Mouse (Mus musculus) kidney, postnatal 36 days (tissue): Measurements from ENCODE around the gene Cbx6.

ENCODE experiments used
- DNase-seq, 2 experiments: peaks; one replicate each; pipeline ENCODE4 v3.0.0; 2021 to 2022; ENCODE audit warnings: mixed read lengths in 2 of 2

Gene Cbx6

GRCm38 (mm10) chr15:79802304-79802703 lies 32.2 kb downstream of the Cbx6 start:
- DNase-seq, result no peak

DNA sequence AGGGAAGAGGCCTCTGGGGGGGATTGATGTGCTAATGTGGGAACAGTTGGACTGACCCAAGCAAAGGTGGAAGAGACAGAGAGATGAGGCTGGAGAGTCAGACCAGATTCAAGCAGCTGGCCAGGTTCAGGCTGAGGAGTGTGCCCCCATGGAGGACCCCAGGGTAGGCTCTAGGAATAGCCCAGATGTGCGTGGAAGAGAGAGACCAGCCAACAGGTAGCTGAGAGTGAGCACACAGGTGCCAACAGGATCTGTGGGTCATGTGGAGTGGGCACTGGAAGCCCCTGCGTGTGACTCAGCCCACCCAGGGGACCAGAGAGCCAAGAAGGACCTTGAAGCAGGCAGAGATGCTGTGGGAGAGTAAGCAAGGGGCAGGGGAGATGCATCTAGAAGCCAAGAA lies 32.8 kb downstream of the Cbx6 start:
- DNase-seq, result no peak

- no peak for DNase-seq
Observed at GRCm38 (mm10) chr15:79800701-79801100, 33.8 kb downstream of the Cbx6 start.

DNA sequence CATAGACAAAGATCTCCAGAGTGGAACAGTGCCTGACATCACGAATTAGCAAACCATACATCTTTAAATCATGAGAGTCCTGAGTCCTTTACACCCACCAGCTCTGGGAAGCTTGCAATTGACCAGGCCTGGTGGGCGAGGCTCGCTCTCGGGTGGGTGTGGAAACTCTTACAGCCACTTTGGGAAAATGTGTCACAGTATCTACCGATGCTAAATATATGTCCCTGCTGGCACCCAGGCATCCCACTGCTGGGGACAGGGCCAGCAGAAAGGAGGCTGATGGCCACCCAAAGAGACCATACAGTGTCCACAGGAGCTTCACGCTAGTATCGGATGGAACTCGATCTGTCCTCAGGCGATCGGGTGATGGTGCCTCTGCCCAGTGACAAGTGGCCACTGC lies 35.9 kb downstream of the Cbx6 start:
- DNase-seq, result no peak

- DNase-seq, result no peak
Observed at GRCm38 (mm10) chr15:79797680-79798079, 36.8 kb downstream of the Cbx6 start.

GRCm38 (mm10) chr15:79797096-79797495 lies 37.4 kb downstream of the Cbx6 start:
- no peak for DNase-seq

DNA sequence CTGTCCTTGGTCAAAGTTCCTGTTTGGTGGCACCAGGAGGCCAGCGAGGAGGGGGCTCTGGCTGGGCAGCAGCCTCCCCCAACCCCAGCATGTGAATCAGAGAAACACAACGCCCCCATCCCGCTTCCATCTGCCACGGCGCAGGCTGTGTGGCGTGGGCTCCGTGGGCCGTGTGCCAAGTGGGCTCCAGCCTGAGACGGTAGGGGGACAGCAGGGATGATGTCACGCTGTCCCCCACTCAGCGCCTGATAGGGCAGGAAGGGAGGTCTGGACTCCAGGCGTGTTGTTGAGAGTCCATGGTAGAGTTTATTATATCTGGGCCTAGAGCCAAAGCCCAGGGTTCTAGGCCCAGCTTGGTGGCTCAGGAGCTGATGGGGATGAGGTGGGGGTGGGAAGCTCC lies 38.2 kb downstream of the Cbx6 start:
- no peak for DNase-seq

DNA sequence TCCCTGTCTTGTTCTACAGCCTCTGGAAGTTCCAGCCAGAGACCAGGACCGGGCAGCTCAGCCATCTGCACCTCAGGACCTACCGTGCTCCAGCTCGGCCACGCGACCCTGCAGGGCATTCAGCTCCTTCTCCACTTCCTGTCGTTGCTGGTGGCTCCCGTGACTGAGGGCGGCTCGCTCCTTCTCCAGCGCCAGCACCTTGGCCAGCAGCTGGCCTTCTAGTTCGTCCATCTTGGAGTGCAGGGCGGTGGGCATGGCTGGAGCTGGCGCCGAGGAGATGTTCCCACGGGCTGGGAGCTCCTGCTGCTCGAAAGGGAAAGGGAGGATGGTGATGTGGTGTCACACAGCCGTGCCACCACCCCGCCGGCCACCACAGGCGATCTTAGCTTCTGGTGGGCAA lies 40.3 kb downstream of the Cbx6 start:
- DNase-seq, result no peak

GRCm38 (mm10) chr15:79793076-79793475 lies 41.4 kb downstream of the Cbx6 start:
- no peak for DNase-seq

GRCm38 (mm10) chr15:79792455-79792854 lies 42.0 kb downstream of the Cbx6 start:
- no peak for DNase-seq

- peak; percentile 46 to 84 for DNase-seq
Observed at GRCm38 (mm10) chr15:79791502-79791901, 43.0 kb downstream of the Cbx6 start.

GRCm38 (mm10) chr15:79790905-79791304 lies 43.6 kb downstream of the Cbx6 start:
- no peak for DNase-seq

DNA sequence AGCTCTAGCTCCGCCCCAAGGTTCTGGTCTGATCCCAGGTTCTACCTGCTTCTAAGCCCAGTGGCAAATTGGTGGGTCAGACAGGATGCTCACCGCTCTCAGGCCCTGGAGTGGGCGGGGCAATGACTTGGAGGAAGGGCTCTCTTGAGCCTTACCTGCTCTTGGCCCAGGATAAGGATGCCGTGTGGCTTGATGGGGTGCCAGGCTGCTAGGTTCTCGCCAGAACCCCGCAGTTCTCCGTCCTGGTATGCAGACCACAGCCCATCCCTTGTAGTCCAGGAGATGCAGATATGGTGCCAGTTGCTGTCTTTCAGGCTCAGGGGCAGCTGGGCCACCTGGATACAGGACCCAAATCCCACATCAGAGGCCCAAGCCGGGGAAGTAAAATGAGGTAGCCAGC lies 44.4 kb downstream of the Cbx6 start:
- no peak for DNase-seq

DNA sequence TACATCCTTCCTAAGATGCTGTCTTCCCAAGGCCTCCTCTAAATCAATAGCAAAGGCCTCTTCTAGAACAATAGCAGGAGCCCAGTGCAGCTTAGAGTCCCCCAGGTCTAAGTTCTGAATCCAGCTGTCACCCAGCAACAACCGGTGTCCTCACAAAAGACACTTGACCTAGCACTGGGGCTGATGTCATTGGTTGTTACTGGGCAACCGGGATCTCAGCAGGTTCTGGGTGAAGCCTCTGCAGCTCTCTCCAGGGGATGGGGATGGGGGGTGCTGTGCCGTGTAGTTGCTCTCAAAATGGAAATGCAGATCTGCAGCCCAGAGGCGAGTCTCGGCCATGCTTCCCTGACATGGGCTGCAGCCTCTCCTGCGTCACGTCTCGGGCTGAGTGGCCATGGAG lies 46.7 kb downstream of the Cbx6 start:
- DNase-seq, result no peak

- DNase-seq, result no peak
Observed at GRCm38 (mm10) chr15:79785056-79785455, 49.4 kb downstream of the Cbx6 start.

- DNase-seq, result no peak
Observed at GRCm38 (mm10) chr15:79777749-79778148, 56.7 kb downstream of the Cbx6 start, which contains the start of gene Dnal4. Gene Dnal4 (minus strand): TSS chr15:79777849.

DNA sequence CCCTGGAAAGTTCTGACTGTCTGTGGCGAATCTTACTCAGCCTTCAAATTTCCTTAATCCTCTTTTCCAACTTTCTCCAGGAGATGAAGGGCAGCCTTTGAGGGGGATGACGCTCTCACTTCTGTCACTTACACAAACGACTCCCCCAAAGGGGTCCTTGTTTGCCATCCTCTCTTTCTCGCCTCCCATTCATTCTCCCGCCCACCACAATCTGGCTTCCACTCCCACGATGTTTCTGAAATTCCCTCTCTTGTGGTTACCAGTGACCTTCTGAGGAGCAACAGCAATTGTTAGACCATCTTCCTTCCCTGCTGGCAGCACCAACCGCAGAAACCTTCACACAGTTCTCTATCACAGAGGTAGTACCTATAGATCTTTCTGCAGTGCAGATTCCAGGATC lies 58.8 kb downstream of the Cbx6 start:
- DNase-seq, result no peak

GRCm38 (mm10) chr15:79774117-79775027 lies 60.1 kb downstream of the Cbx6 start:
- peak; percentile 98 to 99 for DNase-seq
